Mouse (Mus musculus) thymus, adult 2 months (tissue): ENCODE data around the gene Olfr1425.
"Not testable (repeated sequence)": the region's sequence is repeated elsewhere in the genome, so short reads cannot be mapped to it uniquely, and the experiment has no call there.

Experiments used
- CTCF ChIP-seq: fragments of 200-500 bp; IDR thresholded peaks from 2 replicates; pipeline ENCODE4 v1.5.1; 2012; ENCODE audit warnings: mild to moderate bottlenecking, control low read depth, low read length, moderate library complexity, borderline replicate concordance; ENCODE audit not compliant: control insufficient read depth, poor library complexity, insufficient read depth; ENCODE audit errors: extremely low read depth
- POLR2A ChIP-seq: fragments of 200-500 bp; IDR thresholded peaks from 2 replicates; pipeline ENCODE4 v1.6.1; 2012; ENCODE audit warnings: mild to moderate bottlenecking, low read length, control low read depth, moderate library complexity; ENCODE audit not compliant: control insufficient read depth, poor library complexity, insufficient read depth; ENCODE audit errors: extremely low read depth

DNA sequence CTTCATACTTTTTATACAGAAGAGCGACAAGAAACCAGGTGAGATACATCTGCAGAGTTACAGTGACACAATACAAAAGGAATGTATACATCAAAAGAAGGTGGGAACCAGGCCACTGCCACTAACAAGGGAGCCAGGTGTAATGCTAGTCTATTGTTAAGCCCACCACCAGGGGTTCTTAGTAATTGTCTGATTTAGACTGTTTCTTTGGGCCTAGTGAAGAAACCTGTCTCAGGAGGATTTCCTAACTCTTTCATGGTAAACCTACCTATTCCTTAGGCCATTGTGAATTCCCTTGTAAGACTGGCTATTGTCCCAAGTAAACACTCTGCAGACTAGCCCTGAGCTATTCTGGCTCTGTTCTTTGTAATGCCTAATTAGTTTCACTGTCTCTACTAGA is 8.0 kb downstream of the Olfr1425 start:
- not testable (repeated sequence) for TF ChIP-seq CTCF, POLR2A
